ENCODE assay signal across 19 mouse cellular contexts in the genomic region with DNA sequence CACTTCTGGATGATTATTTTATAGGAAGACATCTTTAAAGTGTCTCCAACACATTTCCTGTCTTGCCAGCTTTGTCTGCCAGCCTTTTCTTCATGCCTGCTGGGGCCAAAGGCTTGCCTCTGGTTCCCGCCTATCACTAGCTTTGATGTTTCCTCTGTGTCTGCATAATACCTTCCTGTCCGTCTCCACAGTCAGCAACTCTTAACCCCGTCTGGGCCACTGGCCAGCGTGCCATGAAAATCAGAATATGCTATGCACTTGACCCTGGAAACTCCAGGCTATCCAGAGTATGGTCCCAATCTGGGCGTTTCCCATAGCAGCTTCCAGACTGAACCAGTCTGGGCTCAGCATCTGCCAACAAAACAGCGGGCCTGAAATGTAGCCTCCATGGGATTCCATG.
DNase-seq lines count a peak whose midpoint lies in the region; ATAC-seq and TF ChIP-seq lines count a peak whose summit lies in the region.
"Had no signal": no experiment of that assay in that cellular context is flagged by ENCODE, and none has a peak within 500 bp of the region (broad histone marks: within the 10 kb centered on the region; RNA-seq: fewer than 3 reads in every experiment).

No protein-coding gene starts in this region.

- 64% methylated on average over 6 of the region's 6 CpGs for WGBS in kidney, adult 2 months
- 43% methylated on average over 6 of the region's 6 CpGs for WGBS in liver, embryonic 16.5 days (ENCODE audit: insufficient replicate concordance)
- 68% methylated on average over 6 of the region's 6 CpGs for WGBS in forebrain, embryonic 15.5 days

- ATAC-seq in liver, embryonic 16.5 days (ENCODE audit: low read depth): 0 out of 2 replicates have a peak, but pooled peaks have one; percentile 21
- ATAC-seq in forebrain, embryonic 15.5 days (replicated peaks): no peak

- H3K4me3 ChIP-seq in kidney, adult 2 months (ENCODE audit: insufficient read depth, low read depth, low read length): no peak overlapping the region
- H3K4me3 ChIP-seq in liver, embryonic 16.5 days (ENCODE audit: low read depth, low read length): no peak overlapping the region
- H3K4me3 ChIP-seq in forebrain, embryonic 15.5 days: no peak overlapping the region
- H3K4me3 ChIP-seq: hindbrain, embryonic 13.5 days; limb, embryonic 15.5 days had no signal

- no peak overlapping the region for H3K9ac ChIP-seq in liver, embryonic 16.5 days (ENCODE audit: low read depth, low read length)
- no peak overlapping the region for H3K9ac ChIP-seq in forebrain, embryonic 15.5 days (replicated peaks)
- H3K9ac ChIP-seq: hindbrain, embryonic 13.5 days; limb, embryonic 15.5 days had no signal

- H3K4me1 ChIP-seq in kidney, adult 2 months (ENCODE audit: control insufficient read depth, insufficient read depth, low read length): no peaks in the 10 kb centered on the region
- no peaks in the 10 kb centered on the region for H3K4me1 ChIP-seq in liver, embryonic 16.5 days (ENCODE audit: control insufficient read depth, low read depth, low read length)
- no peaks in the 10 kb centered on the region for H3K4me1 ChIP-seq in forebrain, embryonic 15.5 days

- no peaks in the 10 kb centered on the region for H3K36me3 ChIP-seq in kidney, adult 2 months (ENCODE audit: control insufficient read depth, insufficient read depth, low read length)
- H3K36me3 ChIP-seq in liver, embryonic 16.5 days (ENCODE audit: control insufficient read depth, insufficient read depth): no peaks in the 10 kb centered on the region
- no peaks in the 10 kb centered on the region for H3K36me3 ChIP-seq in forebrain, embryonic 15.5 days
- H3K36me3 ChIP-seq: hindbrain, embryonic 13.5 days; limb, embryonic 15.5 days had no signal

- TF ChIP-seq POLR2A in kidney, adult 2 months (IDR thresholded peaks at IDR 0.05; ENCODE audit: low read depth, low read length): no peak

- TF ChIP-seq CTCF in kidney, adult 2 months (conservative IDR thresholded peaks at IDR 0.05; ENCODE audit: insufficient read depth, insufficient read length, low read depth, low read length): no peak

- no peak overlapping the region for H3K4me2 ChIP-seq in liver, embryonic 16.5 days (ENCODE audit: low read depth, low read length)
- H3K4me2 ChIP-seq in forebrain, embryonic 15.5 days (replicated peaks): no peak overlapping the region
- H3K4me2 ChIP-seq: hindbrain, embryonic 13.5 days; limb, embryonic 15.5 days; midbrain, embryonic 11.5 days had no signal

- peak; percentile 13 for DNase-seq in kidney, adult 2 months
- no peak for DNase-seq in kidney, adult 11 months
- no peak for DNase-seq in liver
- peak; percentile 8 to 9 for DNase-seq in spleen, postnatal 36 days (ENCODE audit: low spot score in 2 of 2)
- DNase-seq in spleen, adult 12 weeks (ENCODE audit: low spot score): no peak
- DNase-seq: adrenal gland, adult 8-10 months; cerebellum, adult 18-20 months; cerebellum, postnatal 14 days; gastrocnemius, postnatal 36 days; heart, postnatal 36 days; left cerebral cortex, postnatal 4 days; thymus, adult 2 months; thymus, postnatal 4 days had no signal

- no peak overlapping the region for H3K27ac ChIP-seq in kidney, adult 2 months (ENCODE audit: insufficient read depth, low read depth, low read length)
- no peak overlapping the region for H3K27ac ChIP-seq in liver, embryonic 16.5 days (ENCODE audit: low read length)
- no peak overlapping the region for H3K27ac ChIP-seq in forebrain, embryonic 15.5 days (replicated peaks)
- H3K27ac ChIP-seq: hindbrain, embryonic 13.5 days; limb, embryonic 15.5 days; stomach, postnatal 0 days had no signal

- no peaks in the 10 kb centered on the region for H3K9me3 ChIP-seq in liver, embryonic 16.5 days (replicated peaks; ENCODE audit: control insufficient read depth, low read length)
- no peaks in the 10 kb centered on the region for H3K9me3 ChIP-seq in forebrain, embryonic 15.5 days
- H3K9me3 ChIP-seq: hindbrain, embryonic 13.5 days; limb, embryonic 15.5 days had no signal

- H3K27me3 ChIP-seq in kidney, adult 2 months (replicated peaks; ENCODE audit: control insufficient read depth, insufficient read depth, low read length): no peaks in the 10 kb centered on the region; the same call in 1 of the 2 replicates
- H3K27me3 ChIP-seq in liver, embryonic 16.5 days (ENCODE audit: control insufficient read depth, insufficient read depth, low read depth, low read length): no peaks in the 10 kb centered on the region
- H3K27me3 ChIP-seq in forebrain, embryonic 15.5 days: no peaks in the 10 kb centered on the region
- H3K27me3 ChIP-seq: hindbrain, embryonic 13.5 days; limb, embryonic 15.5 days had no signal

Comparison
In these comparisons a context has a peak if more than half of its experiments do, and no peak if none do; other contexts are left out.
1. DNase-seq: peak in kidney, adult 2 months (single experiment) and spleen, postnatal 36 days (2 of 2); none in kidney, adult 11 months (single experiment), liver (single experiment) and spleen, adult 12 weeks (single experiment).